ENCODE assay signal across 9 mouse cellular contexts in genomic region chr5:75214520-75214919, GRCm38 (mm10).
DNase-seq lines count a peak whose midpoint lies in the region; ATAC-seq lines count a peak whose summit lies in the region.
"Had no signal": no experiment of that assay in that cellular context is flagged by ENCODE, and none has a peak within 500 bp of the region (broad histone marks: within the 10 kb centered on the region; RNA-seq: fewer than 3 reads in every experiment).

No protein-coding gene starts in this region.

- 52% methylated on average over 6 of the region's 6 CpGs for WGBS in hindbrain, embryonic 16.5 days

- H3K4me1 ChIP-seq in hindbrain, embryonic 16.5 days (ENCODE audit: control insufficient read depth, insufficient read depth, low read depth, low read length) = no peaks in the 10 kb centered on the region

- H3K4me3 ChIP-seq in hindbrain, embryonic 16.5 days (ENCODE audit: low read length) = no peak overlapping the region

- ATAC-seq in hindbrain, embryonic 16.5 days = peak; percentile 71

- no peak overlapping the region for H3K27ac ChIP-seq in hindbrain, embryonic 16.5 days (ENCODE audit: low read depth, low read length)
- H3K27ac ChIP-seq: macrophage had no signal

- no peaks in the 10 kb centered on the region for H3K9me3 ChIP-seq in hindbrain, embryonic 16.5 days (ENCODE audit: control insufficient read depth, low read length)

- H3K9ac ChIP-seq in hindbrain, embryonic 16.5 days (ENCODE audit: low read depth, low read length) = no peak overlapping the region

- H3K27me3 ChIP-seq in hindbrain, embryonic 16.5 days (replicated peaks; ENCODE audit: control insufficient read depth, insufficient read depth, low read length) = no peaks in the 10 kb centered on the region

- no peak overlapping the region for H3K4me2 ChIP-seq in hindbrain, embryonic 16.5 days (ENCODE audit: low read length)

- H3K36me3 ChIP-seq in hindbrain, embryonic 16.5 days (ENCODE audit: control insufficient read depth, insufficient read depth, low read length) = no peaks in the 10 kb centered on the region

- DNase-seq in heart, adult 11 months = peak; percentile 80
- no peak for DNase-seq in heart, adult 8-10 months (ENCODE audit: low spot score)
- peak; percentile 9 for DNase-seq in right cerebral cortex, adult 18-20 months
- DNase-seq in right cerebral cortex, postnatal 36 days (ENCODE audit: low spot score in 2 of 2) = no peak
- DNase-seq in retina, postnatal 7 days (ENCODE audit: low read depth, low spot score) = peak; percentile 39
- DNase-seq in right cerebral cortex, postnatal 14 days = no peak
- no peak for DNase-seq in spleen, postnatal 36 days (ENCODE audit: low spot score in 2 of 2)

Comparison
In these comparisons a context has a peak if more than half of its experiments do, and no peak if none do; other contexts are left out.
1. DNase-seq: peak in heart, adult 11 months (single experiment), right cerebral cortex, adult 18-20 months (single experiment) and retina, postnatal 7 days (single experiment); none in heart, adult 8-10 months (single experiment), right cerebral cortex, postnatal 36 days (0 of 2), right cerebral cortex, postnatal 14 days (single experiment) and spleen, postnatal 36 days (0 of 2).